Mouse (Mus musculus) telencephalon, adult 2 months (tissue): ENCODE data around the gene Wfdc13.

Experiments
- DNase-seq: peaks from one replicate; pipeline ENCODE4 v3.0.0-alpha.2; 2011; ENCODE audit warnings: low read depth, low spot score

Gene Wfdc13

DNA sequence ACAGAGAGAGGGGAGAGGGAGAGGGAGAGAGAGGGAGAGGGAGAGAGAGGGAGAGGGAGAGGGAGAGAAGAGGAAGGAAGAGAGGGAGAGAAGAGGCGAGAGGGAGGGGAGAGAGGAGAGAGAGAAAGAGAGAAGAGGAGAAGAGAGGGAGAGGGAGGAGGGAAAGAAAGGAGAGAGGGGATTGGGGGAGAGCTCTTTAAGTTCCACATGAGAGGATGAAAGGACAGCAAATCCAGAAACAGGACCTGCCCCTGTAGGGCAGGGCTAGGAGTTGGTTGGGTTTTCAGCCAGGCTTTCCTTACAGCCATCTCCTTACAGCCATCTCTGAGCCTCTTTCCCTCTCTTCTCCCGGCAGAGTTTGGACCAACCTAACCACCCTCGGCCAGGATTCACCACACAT is at the start of gene Wfdc13:
Gene Wfdc13 (plus strand): TSS at position 301 of the 400 bp plus-strand sequence.
- DNase-seq, result no peak

DNA sequence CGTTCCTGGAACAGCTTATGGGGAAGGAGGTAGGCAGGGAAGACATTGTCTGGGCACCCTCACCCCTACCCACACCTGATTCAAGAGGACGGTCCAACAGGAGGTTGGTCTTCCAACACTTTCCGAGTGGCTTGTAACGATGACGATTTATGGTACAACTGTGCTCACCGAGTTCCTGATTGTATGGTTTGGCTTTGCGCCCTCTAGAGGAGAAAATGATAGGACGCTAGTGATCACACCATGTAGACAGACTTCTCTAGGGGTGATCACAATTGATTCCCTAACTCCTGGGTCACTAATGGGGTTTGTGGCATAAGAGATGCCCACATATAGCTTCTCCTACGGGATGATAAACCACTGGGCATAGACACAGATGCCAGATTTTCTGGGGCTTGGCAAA is 49.6 kb upstream of the Wfdc13 start:
- no peak for DNase-seq

- no peak for DNase-seq
Observed at GRCm38 (mm10) chr2:164638696-164639095, 46.2 kb upstream of the Wfdc13 start, which contains the start of gene Wfdc16. Wfdc16 (minus strand) TSS chr2:164638796.

GRCm38 (mm10) chr2:164641129-164641528 is 43.8 kb upstream of the Wfdc13 start:
- no peak for DNase-seq

GRCm38 (mm10) chr2:164641881-164642673 is 42.8 kb upstream of the Wfdc13 start:
- DNase-seq, result no peak

GRCm38 (mm10) chr2:164655858-164656257 is 29.0 kb upstream of the Wfdc13 start, which contains the start of gene Wfdc10:
Wfdc10 (plus strand) TSS chr2:164656046.
- no peak for DNase-seq

DNA sequence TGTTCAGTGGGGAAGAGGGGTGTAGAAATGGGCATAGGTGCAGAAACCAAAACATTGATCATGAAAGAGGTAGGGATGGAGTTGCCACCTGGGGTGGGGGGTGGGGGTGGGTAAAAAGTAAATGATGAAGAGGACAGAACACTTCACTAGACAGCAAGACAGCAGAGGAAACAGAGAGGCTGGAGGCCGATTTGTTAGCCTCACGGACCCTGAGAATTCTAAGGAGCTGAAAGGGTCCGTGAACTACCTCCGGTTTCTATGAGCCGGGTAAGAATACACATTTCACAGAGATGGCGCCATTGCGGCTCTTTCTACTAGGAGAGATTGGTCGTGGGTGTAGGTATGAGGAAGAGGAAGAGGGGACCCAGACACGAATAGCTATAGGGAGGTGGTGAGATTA is 28.4 kb upstream of the Wfdc13 start, which contains the start of gene Wfdc9:
Gene Wfdc9 (minus strand): TSS at position 101 of the 400 bp plus-strand sequence.
- DNase-seq, result no peak

GRCm38 (mm10) chr2:164664851-164665250 is 20.1 kb upstream of the Wfdc13 start:
- DNase-seq, result no peak

DNA sequence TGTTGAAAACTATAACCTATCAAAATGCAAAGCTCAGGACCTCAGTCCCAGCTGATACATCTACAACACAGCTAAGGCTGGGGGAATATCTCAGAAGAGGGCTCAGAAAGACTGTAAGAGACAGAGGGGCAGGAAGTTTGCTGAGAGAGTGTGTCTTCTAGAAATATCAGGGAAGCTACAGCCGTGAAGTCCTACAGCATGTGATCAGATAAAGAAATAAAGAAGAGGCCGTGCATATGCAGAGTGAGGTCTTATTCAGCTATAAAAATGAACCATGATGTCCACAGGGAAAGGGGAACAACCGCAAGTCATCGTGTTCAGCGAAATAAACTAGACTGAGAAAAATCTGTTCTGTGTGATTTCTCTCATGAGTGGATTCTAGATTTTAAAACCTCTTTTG is 14.6 kb upstream of the Wfdc13 start:
- no peak for DNase-seq

DNA sequence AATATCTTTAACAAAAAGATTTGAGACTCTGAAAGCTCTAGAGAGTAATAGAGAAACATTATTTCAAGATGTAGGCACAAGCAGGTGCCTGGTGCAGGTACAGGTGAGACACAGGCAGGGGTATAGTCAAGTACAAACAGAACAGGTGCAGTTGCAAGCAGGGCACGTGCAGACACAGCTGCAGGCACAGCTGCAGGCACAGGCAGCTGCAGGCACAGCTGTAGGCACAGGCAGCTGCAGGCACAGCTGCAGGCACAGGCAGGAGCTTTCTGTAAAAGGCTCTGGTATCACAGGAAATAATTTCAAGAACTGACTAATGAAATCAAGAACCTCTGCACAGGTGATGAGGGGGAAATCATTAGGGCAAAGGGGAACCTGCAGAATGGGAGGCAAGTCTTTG is 14.0 kb upstream of the Wfdc13 start:
- no peak for DNase-seq

DNA sequence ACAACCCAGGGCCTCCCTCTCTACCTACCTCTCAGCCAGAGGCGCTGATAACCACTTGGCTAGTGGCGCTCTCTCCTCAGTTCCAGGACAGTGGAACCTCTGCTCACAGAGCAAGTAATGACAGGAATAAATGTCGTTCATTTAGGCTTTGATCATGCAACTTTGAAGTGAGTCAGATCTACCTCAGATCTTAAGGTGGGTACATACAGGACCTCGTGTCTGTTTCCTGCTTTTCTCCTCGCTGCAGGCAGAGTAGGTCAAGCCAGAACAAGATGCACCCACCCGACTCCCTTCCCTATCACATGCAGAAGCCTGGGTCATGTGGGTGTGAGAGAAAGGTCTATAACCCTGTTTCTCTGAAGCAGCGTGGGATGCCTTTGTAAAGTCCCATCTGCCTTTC is 10.9 kb upstream of the Wfdc13 start, which contains the start of gene Wfdc11:
Gene Wfdc11 (minus strand): TSS at position 101 of the 400 bp plus-strand sequence.
- no peak for DNase-seq

GRCm38 (mm10) chr2:164676103-164676502 is 8.8 kb upstream of the Wfdc13 start:
- DNase-seq, result no peak

GRCm38 (mm10) chr2:164676916-164677685 is 7.8 kb upstream of the Wfdc13 start:
- DNase-seq, result no peak

- DNase-seq, result peak; percentile 16
Observed at GRCm38 (mm10) chr2:164678848-164679625, 5.9 kb upstream of the Wfdc13 start.

GRCm38 (mm10) chr2:164679906-164680305 is 5.0 kb upstream of the Wfdc13 start:
- DNase-seq, result no peak

DNA sequence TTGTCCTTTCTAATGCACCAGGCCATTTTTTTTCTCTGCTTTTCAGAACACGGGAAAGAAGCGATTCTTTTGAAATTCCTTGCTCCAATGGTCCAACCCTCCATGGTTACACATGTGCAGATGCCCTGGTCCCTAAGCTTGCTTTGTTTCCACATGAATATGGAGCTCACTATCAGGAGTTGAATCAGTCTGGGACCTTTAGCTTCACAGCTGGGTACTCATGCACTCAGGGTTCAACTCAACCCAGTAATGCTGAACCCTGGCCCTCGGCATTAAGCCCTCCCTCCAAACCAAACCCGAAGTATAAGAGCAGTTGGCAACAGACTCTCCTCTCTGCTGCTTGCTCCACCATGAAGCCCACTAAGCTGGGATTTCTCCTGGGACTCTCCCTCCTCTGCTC is 13.3 kb downstream of the Wfdc13 start, which contains the start of gene Spint4:
Gene Spint4 (plus strand): TSS at position 301 of the 400 bp plus-strand sequence.
- DNase-seq, result no peak

- no peak for DNase-seq
Observed at GRCm38 (mm10) chr2:164700959-164701358, 16.1 kb downstream of the Wfdc13 start.

DNA sequence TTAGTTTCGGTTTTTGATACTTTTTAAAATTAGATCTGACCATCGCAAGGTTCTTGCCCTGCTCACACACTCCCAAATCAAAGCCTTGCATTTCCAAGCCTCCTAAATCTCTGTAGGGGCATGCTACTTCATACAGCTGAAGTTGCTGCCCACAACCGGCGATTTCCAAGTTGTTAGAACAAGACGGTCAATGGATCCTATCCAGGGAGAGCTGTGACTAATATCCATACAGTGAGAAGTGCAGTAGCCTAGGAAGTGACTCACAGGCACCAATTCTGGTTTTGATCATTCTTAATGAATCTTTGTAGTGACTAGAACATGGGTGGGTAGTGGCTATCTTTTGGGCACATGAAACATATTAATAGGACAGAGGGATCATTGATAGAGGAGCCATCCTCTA is 16.9 kb downstream of the Wfdc13 start:
- no peak for DNase-seq

GRCm38 (mm10) chr2:164704235-164704634 is 19.3 kb downstream of the Wfdc13 start:
- no peak for DNase-seq

DNA sequence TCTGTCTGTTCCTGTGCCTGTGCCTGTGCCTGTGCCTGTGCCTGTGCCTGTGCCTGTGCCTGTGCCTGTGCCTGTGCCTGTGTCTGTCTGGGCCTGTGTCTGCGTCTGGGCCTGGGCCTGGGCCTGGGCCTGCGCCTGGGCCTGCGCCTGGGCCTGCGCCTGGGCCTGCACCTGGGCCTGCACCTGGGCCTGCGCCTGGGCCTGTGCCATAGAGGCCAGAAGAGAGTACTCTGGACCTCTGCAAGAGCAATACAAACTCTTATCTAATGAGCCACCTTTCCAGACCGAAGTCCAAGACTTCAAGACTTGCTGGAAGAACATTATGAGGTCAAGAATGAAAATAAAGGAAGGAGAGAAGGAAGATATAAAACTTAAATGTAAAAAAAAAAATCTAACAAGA is 20.4 kb downstream of the Wfdc13 start:
- DNase-seq, result no peak

DNA sequence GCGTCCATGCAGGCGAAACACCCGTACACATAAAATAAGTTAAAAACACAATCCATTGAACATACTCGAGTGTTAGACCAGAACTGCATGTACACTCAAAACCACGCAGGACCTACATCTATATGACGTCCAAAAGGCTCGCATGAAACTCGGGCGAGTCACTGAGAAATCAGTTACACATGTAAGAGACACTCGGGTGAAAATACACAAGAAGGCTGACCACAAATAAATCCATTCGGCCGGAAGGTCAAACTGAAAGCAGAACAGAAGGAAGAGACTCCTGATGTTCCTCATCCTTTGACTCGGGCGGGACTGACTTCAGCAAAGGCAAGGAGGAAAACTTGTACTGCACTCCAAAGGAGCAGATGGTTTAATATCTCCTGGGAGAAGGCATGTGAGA is 21.1 kb downstream of the Wfdc13 start:
- DNase-seq, result no peak

DNA sequence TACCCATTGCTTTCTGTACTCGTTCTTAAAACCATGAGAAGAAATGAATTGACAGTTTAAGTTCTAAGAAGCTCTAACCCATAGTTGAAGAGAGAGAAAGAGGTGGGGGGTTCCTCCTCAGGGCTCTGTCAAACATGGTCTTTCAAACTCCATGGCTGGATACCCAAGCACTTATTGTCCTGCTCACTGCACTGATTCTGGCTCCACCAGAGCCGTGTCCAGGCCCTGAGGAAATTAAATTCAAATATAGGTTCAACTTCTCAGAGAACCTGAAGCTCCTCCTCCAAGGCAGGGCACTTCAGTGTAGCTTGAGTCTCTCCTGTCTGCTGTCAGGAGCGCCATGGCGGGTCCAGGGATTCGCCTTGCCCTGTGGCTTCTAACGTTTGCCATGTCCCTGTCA is 30.1 kb downstream of the Wfdc13 start, which contains the start of gene Spint5:
Gene Spint5 (plus strand): TSS at position 301 of the 400 bp plus-strand sequence.
- DNase-seq, result no peak
